Mouse (Mus musculus): ENCODE results near the gene Hnrnpd.
A peak's percentile ranks its signal among the peaks of the same experiment; 100 is the strongest.

Hnrnpd gene

DNA sequence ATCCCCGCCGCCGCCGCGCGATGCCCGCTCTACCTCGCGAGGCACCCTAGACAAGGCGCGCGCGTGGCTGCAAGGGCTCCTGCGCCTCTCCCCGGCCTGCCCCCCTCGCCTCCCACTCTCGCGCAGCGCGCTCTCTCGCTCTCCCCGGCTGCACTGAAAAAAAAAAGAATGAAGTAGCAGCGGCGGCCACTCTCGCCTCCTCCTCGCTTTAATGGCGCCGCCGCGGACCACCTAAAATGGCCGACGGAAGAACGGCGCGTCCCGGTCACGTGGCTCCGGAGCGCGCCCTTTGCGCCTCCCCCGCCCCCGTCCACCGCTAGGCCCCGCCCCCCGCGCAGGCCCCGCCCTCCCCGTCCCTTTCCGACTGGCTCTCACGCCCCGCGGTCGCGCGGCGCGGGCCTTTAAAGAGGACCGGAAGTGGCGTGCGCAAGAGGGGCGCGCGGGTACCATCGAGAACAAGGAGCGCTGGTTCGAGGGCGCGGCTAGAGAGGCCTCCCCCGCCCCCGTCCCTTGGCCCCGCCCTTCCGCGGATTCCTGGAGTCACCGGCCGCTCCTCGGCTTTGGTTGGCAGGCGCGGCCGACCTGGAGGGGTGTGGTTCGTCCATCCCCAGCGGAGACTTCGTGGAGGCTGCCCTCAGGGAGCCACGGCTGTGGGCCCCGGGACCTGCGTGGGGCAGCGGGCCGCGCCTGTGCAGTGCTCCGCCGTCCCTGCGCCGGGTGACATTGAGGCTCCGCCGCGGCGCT is at the start of gene Hnrnpd, which contains the start of gene 4930524J08Rik:
Gene Hnrnpd, minus strand, starts transcription at position 240 of the 744 bp plus-strand sequence.
Gene 4930524J08Rik, plus strand, starts transcription at position 363 of the 744 bp plus-strand sequence.
- DNase-seq, result peak; percentile 97

DNA sequence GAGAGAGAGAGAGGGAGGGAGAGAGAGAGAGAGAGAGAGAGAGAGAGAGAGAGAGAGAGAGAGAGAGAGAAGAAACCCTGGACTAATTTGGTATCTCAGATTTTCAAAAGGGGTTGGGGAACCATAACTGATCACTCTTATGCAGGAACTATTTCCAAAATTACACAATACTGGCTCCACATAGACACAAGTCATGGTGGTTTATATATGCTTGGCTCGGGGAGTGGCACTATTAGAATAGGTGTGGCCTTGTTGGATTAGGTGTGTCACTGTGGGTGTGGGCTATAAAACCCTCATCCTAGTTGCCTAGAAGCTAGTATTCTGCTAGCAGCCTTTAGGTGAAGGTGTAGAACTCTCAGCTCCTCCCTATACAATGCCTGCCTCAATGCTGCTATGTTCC is 46.1 kb upstream of the Hnrnpd start:
- DNase-seq, result no peak

DNA sequence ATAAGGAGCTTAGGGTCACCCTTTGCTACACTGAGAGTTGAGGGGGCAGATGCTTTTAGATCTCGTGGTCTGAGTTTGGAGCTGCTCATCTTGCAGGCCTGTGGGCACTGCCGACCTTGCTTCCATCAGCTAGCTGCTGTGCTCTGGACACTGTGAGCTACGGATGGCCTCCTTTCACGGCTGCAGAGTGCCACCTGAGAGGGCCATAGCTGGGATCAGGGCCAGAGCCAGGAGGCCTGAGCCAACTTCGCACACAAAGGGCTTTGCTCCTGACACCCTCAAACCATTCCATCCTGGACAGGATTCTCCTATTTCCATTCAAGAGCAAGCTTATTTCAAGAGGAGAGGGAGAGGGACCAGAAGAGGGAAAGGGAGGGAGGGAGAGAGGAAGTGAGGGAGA is 45.7 kb upstream of the Hnrnpd start:
- no peak for DNase-seq

DNA sequence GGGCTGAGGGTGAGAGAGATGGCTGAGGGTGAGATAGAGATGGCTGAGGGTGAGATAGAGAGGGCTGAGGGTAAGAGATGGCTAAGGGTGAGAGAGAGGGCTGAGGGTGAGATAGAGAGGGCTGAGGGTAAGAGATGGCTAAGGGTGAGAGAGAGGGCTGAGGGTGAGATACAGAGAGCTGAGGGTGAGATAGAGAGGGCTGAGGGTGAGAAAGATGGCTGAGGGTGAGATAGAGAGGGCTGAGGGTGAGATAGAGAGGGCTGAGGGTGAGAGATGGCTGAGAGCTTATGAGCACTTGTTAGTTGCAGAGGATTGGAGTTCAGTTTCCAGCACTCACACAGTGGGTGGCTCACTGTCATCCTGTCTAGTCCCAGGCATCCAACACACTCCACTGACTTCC is 41.4 kb upstream of the Hnrnpd start:
- DNase-seq, result no peak

DNA sequence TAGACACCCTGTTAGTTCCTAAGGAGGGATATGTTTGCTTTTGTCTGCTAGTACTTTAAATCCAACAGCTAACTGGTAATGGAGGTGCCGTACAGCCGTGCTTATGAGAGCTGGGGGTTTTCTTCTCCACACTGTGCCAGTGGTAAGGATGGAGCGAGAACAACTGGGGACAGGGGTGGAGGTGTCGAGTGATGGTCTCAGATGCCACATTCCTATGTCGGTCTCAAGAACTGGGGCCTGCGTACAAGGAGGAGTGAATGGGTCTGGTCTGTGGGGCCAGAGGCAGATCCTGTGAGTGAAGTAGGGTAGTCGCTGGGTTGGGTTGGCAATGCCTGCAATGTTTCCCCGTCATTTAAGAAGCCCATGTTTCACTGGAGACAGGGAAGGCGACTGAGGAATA is 33.9 kb upstream of the Hnrnpd start:
- DNase-seq, result no peak

DNA sequence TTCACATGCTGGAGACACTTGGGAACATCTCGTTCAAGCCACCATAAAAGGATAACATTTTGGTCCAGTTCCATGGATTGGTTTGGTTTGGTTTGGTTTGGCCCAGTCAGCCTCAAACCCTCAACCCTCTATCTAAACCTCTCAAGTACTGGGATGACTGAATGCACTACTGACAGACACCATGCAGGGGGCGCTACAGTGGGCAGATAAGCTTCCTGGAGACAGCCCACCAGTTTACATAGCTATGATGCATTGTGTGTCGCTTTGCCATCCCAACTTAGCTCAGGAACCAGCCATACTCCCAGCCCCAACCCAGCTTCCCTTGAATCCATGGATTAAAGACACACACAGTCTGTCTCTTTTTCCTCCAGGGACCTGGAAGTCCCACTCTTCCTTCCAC is 29.7 kb upstream of the Hnrnpd start:
- DNase-seq, result no peak

DNA sequence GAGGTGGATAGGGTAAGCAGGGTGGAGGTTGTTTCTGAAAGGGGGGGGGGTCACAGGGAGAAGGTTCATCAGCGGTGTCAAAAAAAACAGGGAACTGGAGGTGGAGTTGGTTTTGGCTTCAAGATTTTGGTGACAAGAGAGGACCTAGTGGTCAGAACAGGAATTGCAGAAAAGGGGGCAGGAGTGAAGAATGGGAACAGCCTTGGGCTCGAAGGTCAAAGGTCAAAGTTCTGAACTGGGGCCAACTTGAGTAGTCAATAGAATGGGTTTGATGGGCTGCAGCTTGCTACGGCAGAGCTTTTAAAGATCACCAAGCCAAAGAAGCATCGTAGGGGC is 28.3 kb upstream of the Hnrnpd start:
- no peak for DNase-seq

DNA sequence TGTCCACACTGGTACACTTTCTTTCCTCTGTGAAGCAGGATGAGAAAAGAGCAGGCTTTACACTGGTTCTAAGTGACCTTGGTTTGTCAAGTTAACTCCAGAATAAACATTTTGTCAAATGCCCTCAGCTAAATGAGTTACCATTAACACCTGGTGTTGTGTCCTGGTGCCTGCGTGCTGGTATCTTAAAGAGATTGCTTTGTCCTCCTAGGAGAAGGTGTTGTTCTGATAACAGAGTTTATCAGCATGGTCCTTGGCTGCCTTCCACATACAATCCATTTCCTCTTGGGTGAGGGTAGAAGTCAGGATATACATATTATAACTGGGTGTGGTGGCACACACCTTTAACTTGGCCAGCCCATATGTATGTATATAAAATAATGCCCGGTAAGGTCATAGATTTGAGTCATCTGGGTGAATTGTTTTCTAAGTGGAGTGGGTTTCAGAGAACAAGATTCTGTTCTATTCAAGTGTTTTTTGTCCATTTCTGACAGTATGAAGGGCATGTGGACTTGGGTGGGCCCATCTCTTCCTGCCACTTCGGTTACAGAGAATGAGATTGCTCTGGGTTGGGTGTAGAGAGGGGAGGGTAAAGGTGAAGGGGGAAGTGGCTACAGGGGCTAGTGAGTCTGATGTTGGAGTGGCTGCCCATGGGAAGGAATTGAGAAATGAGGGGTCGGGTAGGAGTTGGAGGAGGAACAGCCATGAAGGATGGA is 27.7 kb upstream of the Hnrnpd start:
- DNase-seq, result no peak

DNA sequence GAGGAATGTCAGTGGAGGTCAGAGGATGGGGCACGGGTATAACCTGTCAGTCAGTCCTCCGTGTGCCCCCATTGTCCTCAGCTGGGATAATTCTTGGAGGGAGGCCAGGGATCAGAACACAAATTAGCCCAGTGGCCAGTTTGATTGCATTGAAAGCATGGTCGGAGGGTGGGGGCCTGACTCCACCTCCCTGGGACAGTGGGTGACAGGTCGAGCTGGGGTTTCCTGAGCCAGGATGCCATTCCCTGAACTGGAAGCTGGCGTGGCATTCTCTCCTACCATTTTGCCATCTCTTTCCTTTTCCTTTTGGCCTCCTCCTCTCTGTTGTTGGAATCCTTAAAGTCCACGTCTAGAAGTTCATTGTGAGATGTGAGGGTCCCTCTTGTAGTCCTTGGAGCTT is 27.2 kb upstream of the Hnrnpd start:
- no peak for DNase-seq

DNA sequence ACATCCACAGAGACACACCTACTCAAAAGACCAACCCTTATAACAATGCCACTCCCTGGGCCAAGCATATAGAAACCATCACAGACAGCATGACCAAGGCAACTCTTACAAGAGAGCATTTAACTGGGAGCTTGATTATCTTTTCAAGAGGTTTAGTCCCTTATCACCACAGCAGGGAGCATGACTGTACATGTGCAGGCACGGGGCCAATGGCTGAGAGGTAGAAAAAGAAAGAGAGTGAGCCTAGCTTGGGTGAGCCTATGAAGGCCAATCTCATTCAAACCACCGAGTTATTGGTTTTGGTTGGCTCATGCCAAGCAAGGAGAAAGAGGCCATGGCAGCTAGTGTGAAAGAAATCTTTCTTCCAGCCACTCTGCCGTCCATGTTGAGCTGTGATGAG is 26.7 kb upstream of the Hnrnpd start:
- no peak for DNase-seq

DNA sequence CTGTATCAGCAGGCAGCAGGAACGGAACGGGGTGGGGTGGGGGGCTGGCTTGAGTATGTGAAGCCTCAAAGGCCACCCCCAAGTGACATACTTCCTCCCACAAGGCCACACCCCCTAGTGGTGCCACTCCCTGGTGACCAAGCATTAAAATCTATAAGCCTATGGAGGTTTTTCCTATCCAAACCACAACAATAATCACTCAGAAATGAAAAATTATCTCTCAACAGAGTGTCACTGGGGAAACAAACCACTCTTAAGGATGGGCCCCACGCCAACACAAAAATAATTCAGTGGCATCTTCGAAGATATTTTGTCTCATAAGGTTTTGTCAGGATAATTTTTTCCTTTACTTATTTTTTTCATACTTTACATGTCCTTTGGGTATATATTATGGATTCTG is 25.2 kb upstream of the Hnrnpd start:
- no peak for DNase-seq

DNA sequence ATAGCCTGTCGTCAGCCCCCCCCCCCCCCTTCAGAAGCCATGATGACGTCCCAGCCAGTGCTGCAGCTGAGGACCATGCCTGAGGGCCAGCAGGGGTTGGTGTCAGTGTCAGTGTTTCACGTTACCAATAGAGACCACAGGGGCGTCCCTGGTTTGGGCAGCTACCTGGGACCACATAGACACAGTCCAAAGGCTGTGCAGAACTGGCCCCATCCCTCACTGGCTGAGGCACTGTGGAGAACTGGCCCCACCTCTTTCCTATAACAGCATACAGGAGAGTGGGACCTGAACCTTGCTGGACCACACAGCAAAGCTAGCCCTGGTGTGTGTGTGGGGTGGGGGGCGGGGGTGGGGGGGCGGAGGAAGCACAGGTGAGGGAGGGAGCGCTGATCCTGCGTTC is 21.8 kb upstream of the Hnrnpd start:
- no peak for DNase-seq

DNA sequence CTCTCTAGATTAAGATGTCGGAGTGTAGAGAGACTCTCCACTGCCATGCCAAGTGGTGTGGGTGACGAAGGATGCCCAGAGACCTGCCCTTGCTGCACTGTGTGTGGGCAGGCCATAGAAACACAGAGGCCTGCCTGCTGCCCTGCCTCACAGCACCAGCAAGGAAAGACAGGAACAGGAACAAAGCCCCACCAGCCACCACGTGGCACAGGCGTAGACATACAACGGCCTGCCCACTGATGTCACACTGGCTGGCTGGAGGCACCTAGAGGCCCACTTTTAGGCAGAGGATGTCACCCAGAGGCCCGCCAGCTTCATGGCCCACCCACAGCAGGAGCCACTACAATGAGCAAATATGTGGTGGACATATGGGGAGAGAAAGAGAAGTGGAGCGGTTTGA is 21.3 kb upstream of the Hnrnpd start:
- DNase-seq, result no peak

DNA sequence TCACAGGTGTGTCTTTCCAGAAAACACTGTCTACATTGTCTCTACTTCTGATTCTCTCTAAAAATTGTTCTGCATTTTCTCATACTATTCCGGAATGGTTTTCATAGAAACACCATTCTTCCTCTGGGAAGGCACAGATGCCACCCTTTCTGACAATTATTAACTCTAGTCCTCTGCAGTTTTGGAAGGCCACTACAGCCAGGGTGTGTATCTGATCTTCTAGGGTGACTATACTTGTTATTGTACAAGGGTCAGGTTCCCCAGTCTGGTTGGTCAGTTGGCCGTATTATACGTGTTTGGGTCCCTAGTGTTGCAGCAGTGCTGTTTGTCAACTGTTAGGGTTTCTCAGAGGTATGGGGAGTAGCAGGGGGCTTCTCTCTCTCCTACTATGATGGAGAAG is 15.9 kb upstream of the Hnrnpd start:
- DNase-seq, result no peak

DNA sequence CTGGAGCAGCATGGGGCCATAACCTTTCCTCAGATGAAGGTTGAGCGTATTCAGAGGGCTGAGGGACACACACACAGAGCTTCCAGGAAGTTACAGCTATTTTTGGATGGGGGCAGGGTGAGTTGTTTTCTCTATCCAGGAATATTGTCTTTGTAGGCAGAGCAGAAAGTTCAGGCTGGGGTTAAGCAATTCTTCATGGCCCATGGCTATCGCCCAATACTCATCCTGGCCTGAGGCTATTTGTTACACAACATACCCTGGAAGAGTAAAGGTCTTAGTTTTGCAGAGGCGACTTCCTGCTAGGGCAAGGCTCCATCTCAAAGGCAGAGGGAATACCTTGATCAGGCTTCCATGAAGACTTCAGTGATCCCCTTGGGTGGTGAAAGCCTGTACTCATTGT is 15.4 kb upstream of the Hnrnpd start:
- no peak for DNase-seq

DNA sequence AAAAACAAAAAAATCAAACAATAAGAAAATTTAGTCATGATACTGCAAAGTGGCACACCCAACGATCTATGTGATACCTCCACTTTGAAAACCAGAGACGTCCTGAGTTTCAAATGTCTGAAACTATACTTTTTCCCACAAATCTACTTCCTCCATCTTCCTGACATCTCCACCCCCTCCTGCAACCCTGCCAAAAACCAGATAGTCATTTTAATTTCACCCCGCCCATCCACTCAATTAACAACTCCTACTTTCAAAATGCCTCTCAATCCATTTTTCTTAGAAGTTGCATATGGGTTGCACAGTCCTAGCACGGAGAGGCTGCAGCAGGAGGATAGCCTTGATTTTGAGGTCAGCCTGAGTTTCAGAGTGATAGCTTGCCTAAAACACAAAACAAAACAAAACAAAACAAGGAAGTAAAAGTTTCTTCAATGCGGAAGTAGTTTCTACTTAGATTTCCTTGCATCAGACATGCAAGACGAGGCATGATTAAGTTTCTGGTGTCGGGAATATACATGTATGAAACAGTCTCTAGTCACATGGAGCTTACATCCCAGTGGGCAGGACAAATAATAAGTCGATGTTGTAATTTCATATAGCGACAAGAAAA is 4.8 kb upstream of the Hnrnpd start:
- no peak for DNase-seq

DNA sequence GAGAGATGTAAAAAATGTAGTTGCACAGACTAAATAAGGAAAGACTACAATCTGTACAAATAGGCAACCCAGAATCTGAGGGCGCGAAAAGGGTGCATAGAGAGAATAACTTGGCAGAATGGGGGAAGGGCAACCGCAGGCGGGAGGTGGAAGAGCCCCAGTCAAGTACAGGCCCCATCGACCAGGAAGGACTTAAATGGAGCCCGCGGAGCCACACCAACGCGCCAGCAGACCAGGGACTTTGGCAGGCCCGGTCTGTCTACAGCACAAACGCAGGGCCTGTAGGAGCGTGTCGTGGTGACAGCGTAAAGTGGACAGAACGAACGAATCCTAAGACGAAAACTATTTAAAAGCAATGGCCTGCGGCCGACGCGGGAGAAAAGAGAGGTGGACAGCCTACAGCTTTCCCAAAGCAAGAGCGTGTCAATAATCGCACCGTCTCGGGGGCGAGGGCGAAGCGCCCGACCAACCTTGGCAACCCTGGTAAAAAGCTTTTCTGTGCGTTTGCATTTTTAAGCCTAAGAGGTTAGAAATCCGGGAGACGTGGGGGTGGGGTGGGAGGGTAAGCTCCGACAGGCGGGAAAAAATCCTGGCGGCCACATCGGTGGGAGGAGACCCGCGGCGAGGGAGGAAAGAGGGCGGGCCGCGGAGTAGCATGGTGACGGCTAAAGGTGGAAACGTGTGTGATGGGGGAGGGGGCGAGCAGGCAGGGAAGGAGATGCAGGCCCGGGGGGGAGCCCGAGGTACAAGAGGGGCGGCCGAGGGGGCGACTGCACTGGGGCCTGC is 1.0 kb downstream of the Hnrnpd start:
- peak; percentile 64 for DNase-seq

DNA sequence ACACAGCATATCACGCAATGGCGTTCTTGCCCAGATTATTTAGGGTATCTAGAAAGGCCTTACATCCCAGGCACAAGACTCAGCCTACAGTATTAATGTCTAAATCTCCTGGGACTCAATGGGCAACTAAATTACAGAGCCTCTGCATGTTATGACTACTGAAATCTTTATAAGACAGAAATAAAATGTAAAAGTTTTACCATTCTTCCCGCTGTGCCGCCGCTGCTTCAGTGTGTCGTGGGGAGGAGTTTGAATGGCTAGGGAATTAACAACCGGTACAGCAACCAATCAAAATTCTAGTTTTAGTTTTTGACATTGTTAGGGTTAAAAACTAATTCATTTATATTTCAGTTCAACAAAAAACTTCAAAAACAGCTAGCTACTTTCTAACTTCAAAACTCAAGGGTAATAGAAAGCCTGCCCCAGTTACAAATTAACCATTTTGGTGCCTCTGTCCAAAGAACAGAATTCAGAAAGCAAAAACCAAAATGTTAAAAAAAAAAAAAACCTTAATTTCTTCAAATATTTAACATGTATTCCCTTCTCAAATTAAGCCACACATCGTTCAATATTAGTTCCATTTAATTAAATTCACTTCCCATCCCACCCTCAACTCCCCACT is 2.3 kb downstream of the Hnrnpd start:
- DNase-seq, result no peak

DNA sequence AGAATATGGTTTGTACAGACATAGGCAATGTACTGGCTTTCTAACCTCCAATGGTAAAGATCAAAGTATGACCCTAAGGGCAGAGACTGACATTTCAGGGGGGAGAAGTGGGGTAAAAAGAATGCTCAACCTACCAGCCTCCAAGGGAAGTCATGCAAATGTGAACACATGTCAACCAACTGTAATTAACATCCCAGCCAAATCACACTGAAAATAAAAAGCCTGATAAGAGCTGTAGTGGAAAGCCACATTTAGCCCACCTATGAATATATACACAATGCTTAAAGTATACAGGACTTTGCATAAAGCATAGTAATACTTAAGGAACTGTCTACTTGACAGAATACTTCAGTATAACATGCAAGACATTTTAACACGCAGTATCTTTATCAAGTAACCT is 3.0 kb downstream of the Hnrnpd start:
- DNase-seq, result no peak

DNA sequence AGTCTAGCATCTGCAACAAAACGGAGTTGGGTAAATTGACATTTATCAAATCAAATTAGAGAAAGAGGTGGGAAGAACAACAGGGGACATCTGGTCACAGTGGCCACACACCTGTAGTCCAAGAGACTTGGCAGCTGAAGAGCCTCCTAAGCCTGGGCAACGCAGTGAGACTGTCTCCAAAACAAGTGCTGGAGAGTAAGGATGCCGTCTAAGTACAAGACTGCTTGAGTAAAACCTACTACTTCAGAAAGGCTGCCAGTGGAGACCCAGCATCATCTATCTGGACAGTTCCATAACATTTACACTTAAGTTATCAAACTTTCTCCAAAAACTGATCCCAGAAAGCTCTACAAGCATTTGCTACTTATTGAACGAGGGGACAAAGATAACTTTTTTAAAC is 3.7 kb downstream of the Hnrnpd start:
- no peak for DNase-seq

DNA sequence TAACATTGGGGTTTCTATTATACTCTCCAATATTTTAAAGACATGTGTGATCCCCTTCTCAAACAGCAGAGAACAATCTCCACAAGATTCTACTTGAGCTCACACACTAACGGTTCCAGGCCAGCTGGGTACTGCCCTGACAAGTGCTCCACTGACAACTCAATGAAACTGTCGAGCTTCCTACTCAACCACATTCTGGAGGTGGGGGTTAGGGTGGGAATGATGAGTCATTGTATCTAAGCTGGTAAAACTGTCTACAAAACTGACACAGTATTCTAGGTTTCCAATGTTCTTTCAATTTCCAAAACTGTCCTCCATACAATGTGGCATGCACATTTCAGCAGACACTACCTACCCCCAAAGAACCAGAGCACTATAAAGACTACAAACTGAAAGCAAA is 4.8 kb downstream of the Hnrnpd start:
- no peak for DNase-seq

DNA sequence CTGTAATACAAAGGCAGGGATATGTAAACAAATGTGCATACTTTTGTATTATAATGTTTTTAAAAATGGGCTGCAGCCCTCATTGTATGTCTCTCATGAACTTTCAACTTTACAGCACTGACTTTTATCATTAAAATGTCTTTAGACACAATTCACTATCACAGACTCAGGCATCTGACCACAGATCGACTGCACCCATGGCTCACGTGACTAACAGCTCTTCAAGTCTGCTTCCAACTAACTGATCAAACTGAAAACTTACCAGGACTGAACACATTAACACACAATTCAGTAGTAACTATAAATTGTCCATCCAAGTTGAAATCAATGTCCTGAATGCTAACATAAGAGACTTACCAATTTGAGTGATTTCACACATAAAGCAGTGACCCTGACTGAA is 18.8 kb downstream of the Hnrnpd start:
- DNase-seq, result no peak
